Mouse (Mus musculus): ENCODE data around the gene Nmrk1.

DNA sequence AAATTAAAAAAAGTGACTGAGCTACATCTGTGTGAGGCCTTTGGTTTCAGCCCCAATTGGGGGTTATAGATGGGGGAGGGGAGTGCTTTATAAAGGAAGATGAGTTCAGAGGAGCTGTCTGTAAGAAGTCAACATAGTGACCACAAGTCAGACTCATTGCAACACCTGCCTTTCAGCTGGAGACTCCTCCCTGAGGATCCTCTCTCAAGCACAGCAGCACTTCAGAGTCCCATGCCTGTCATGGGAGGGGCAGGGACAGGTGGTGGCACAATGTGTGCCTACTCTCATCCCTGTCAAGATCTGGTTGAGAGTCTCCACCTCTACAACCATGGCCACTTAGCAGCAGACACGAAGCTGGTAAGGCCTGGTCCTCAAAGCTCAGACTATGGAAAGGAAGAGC is 12.1 kb upstream of the Nmrk1 start:
- TF ChIP-seq CTCF (IDR thresholded peaks at IDR 0.05; ENCODE audit: borderline replicate concordance, insufficient read depth, low read depth, low read length): no peak
- no peak for TF ChIP-seq POLR2A (IDR thresholded peaks at IDR 0.05; ENCODE audit: borderline replicate concordance, insufficient read depth, low read length)
